In the genomic region with DNA sequence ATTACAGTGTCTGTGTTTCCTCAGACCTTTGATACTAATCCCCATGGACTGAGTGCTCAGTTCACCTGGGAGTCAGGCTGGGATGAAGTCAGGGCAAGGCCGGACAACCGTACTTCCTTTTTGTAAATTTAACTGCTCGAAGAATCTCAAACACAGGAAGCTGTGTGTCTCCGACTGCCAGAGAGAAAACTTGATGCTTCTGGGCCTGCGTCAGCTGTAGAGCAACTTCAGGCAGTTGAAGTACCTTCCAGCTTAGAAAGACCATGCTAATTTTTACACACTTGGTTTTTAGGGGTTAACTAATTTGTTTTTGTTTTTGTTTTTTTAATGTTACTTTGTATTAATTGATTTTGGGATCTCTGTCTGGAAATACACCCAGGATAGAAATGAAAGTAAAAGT, we compare ENCODE assay signal across 10 mouse cellular contexts. TPM values are rescaled to one million over a fixed set of nuclear protein-coding genes. Genes with fewer than 3 reads are reported as not detected.
DNase-seq lines count a peak whose midpoint lies in the region; ATAC-seq and TF ChIP-seq lines count a peak whose summit lies in the region.
"Had no signal": no experiment of that assay in that cellular context is flagged by ENCODE, and none has a peak within 500 bp of the region (broad histone marks: within the 10 kb centered on the region; RNA-seq: fewer than 3 reads in every experiment).

No protein-coding gene starts in this region.

- ATAC-seq in heart, embryonic 12.5 days (ENCODE audit: insufficient number of reproducible peaks, low FRiP score): no peak
- ATAC-seq in liver, embryonic 15.5 days (ENCODE audit: insufficient read depth): no peak

- H3K9ac ChIP-seq in heart, embryonic 12.5 days: no peak overlapping the region
- H3K9ac ChIP-seq in MEL (ENCODE audit: control insufficient read depth, low read depth, low read length, poor library complexity, severe bottlenecking): no peak overlapping the region; the same call in 1 of the 2 replicates
- H3K9ac ChIP-seq in liver, embryonic 15.5 days: no peak overlapping the region

- no peak for TF ChIP-seq RAD21 in MEL (IDR thresholded peaks at IDR 0.05; ENCODE audit: low read depth, low read length)

- TF ChIP-seq POLR2A in MEL (IDR thresholded peaks at IDR 0.05; ENCODE audit: control insufficient read depth in 1 of 2, insufficient read depth in 1 of 2, low read depth in 1 of 2, low read length in 2 of 2, poor library complexity in 1 of 2): no peak

- H3K4me1 ChIP-seq in heart, embryonic 12.5 days (replicated peaks): no peaks in the 10 kb centered on the region
- no peaks in the 10 kb centered on the region; a peak in 1 of 4 replicates for H3K4me1 ChIP-seq in MEL (ENCODE audit: control insufficient read depth in 1 of 2, insufficient read depth in 2 of 2, low read length in 2 of 2)
- H3K4me1 ChIP-seq in liver, embryonic 15.5 days (replicated peaks): no peaks in the 10 kb centered on the region

- DNase-seq in heart, adult 9 months (ENCODE audit: low spot score in 2 of 2): peak; percentile 41 to 49
- peak; percentile 50 for DNase-seq in MEL (ENCODE audit: low read depth, low spot score)
- DNase-seq in splenic B cell, adult 2 months (ENCODE audit: low read depth, low spot score): peak; percentile 47
- DNase-seq in right cerebral cortex, postnatal 4 days: no peak
- no peak for DNase-seq in left cerebral cortex, adult 8-10 months (ENCODE audit: low spot score in 2 of 2)
- DNase-seq in adrenal gland, adult 8-10 months: no peak
- DNase-seq: cerebellum, postnatal 25 days had no signal

- no peak for TF ChIP-seq EP300 in MEL (IDR thresholded peaks at IDR 0.05; ENCODE audit: low read depth in 1 of 2, low read length in 2 of 2)

- no peaks in the 10 kb centered on the region for H3K79me2 ChIP-seq in MEL (ENCODE audit: control insufficient read depth, insufficient read depth, low read length, poor library complexity)

- no peaks in the 10 kb centered on the region for H3K36me3 ChIP-seq in heart, embryonic 12.5 days
- no peaks in the 10 kb centered on the region for H3K36me3 ChIP-seq in MEL (ENCODE audit: control insufficient read depth in 1 of 2, insufficient read depth in 2 of 2, low read length in 2 of 2)
- H3K36me3 ChIP-seq in liver, embryonic 15.5 days (replicated peaks): no peaks in the 10 kb centered on the region
- no peaks in the 10 kb centered on the region for H3K36me3 ChIP-seq in splenic B cell, adult 2 months (ENCODE audit: control insufficient read depth, insufficient read depth, low read length, poor library complexity, severe bottlenecking)

- H3K4me3 ChIP-seq in heart, embryonic 12.5 days: no peak overlapping the region
- peak overlapping the region; percentile 24 to 76; a peak in 3 of 4 replicates for H3K4me3 ChIP-seq in MEL (ENCODE audit: control insufficient read depth in 1 of 2, insufficient read depth in 1 of 2, low read depth in 2 of 2, low read length in 2 of 2)
- no peak overlapping the region for H3K4me3 ChIP-seq in liver, embryonic 15.5 days (replicated peaks)

- H3K27ac ChIP-seq in heart, embryonic 12.5 days (ENCODE audit: poor library complexity, severe bottlenecking): no peak overlapping the region
- H3K27ac ChIP-seq in MEL (ENCODE audit: control insufficient read depth, low read depth, low read length): no peak overlapping the region
- no peak overlapping the region for H3K27ac ChIP-seq in liver, embryonic 15.5 days (replicated peaks)
- H3K27ac ChIP-seq: stomach, postnatal 0 days had no signal

- H3K4me2 ChIP-seq in heart, embryonic 12.5 days: no peak overlapping the region
- H3K4me2 ChIP-seq in liver, embryonic 15.5 days: peak overlapping the region; percentile 8; the same call in 1 of the 2 replicates

- WGBS in heart, embryonic 12.5 days: 49% methylated on average over 5 of the region's 5 CpGs
- 10% methylated on average over 5 of the region's 5 CpGs for WGBS in liver, embryonic 15.5 days (ENCODE audit: insufficient replicate concordance)

- H3K9me3 ChIP-seq in heart, embryonic 12.5 days (replicated peaks): no peaks in the 10 kb centered on the region
- no peaks in the 10 kb centered on the region for H3K9me3 ChIP-seq in MEL (replicated peaks; ENCODE audit: insufficient read depth, low read length)
- H3K9me3 ChIP-seq in liver, embryonic 15.5 days (replicated peaks): no peaks in the 10 kb centered on the region

- no peaks in the 10 kb centered on the region for H3K27me3 ChIP-seq in heart, embryonic 12.5 days (replicated peaks)
- peaks cover 0 to 2% of the 10 kb centered on the region in 2 experiments; a peak in 3 of 4 replicates for H3K27me3 ChIP-seq in MEL (ENCODE audit: control insufficient read depth in 1 of 2, insufficient read depth in 2 of 2, low read length in 2 of 2)
- no peaks in the 10 kb centered on the region; the same call in 1 of the 2 replicates for H3K27me3 ChIP-seq in liver, embryonic 15.5 days
- no peaks in the 10 kb centered on the region; the same call in 1 of the 2 replicates for H3K27me3 ChIP-seq in splenic B cell, adult 2 months (ENCODE audit: control insufficient read depth, insufficient read depth, low read length, poor library complexity, severe bottlenecking)

- TF ChIP-seq CTCF in MEL (IDR thresholded peaks at IDR 0.05 in 2 of 3, conservative IDR thresholded peaks at IDR 0.05 in 1 of 3; ENCODE audit: control insufficient read depth in 1 of 3, insufficient read depth in 1 of 3, low read depth in 2 of 3, low read length in 3 of 3, poor library complexity in 1 of 3, severe bottlenecking in 1 of 3): no peak

TF ChIP-seq in MEL, 35 proteins besides CTCF, POLR2A, EP300 and RAD21:
- TF ChIP-seq NRF1 (IDR thresholded peaks at IDR 0.05; ENCODE audit: insufficient read depth, low read depth, low read length, poor library complexity, severe bottlenecking) (peak; percentile 35; the same call in 1 of the 2 replicates), USF2 (IDR thresholded peaks at IDR 0.05; ENCODE audit: borderline replicate concordance in 1 of 2, insufficient read depth in 1 of 2, low read depth in 1 of 2, low read length in 2 of 2) (no peak), ZKSCAN1 (IDR thresholded peaks at IDR 0.05; ENCODE audit: low read depth, low read length) (no peak), GABPA (IDR thresholded peaks at IDR 0.05; ENCODE audit: low read depth, low read length) (no peak), MEF2A (IDR thresholded peaks at IDR 0.05; ENCODE audit: extremely low read depth, insufficient replicate concordance, low read depth, low read length, poor library complexity, severe bottlenecking) (no peak), TCF12 (IDR thresholded peaks at IDR 0.05; ENCODE audit: low read depth, low read length) (0 out of 2 replicates have a peak, but pooled peaks have one; percentile 10), CHD2 (IDR thresholded peaks at IDR 0.05; ENCODE audit: low read length) (no peak), BHLHE40 (IDR thresholded peaks at IDR 0.05; ENCODE audit: borderline replicate concordance, low read depth, low read length) (no peak), GATA1 (IDR thresholded peaks at IDR 0.05; ENCODE audit: low read depth, low read length) (no peak)

RNA-seq across cellular contexts. Expression of gene Zmynd11, which starts 10.8 kb away (rescaled TPM):
- 122 and 132 TPM in 2 replicates for polyA plus RNA-seq in heart, embryonic 12.5 days (2016; fragmentation: Nextera tagmentation; extraction: Ambion mirVana)
- total RNA-seq in MEL (2012; rRNA removed): 19.4 and 21.8 TPM in 2 replicates
- 100 to 1,000 TPM in 1 of 2 experiments, 10 to 100 TPM in 1; 33.0 to 310 TPM for polyA plus RNA-seq in MEL (2012; ENCODE audit: insufficient read depth in 1 of 2, insufficient read length in 2 of 2, low read depth in 1 of 2, low replicate concordance in 2 of 2, missing spikeins in 1 of 2)
- 21.5 and 21.8 TPM in 2 replicates for polyA plus RNA-seq in liver, embryonic 15.5 days (2015; fragmentation: Nextera tagmentation; extraction: Ambion mirVana)
- total RNA-seq in left cerebral cortex, adult 8-10 months (2022): 100 to 1,000 TPM; 230 to 248 (median 241) TPM
- 100 to 1,000 TPM; 135 to 205 (median 162) TPM for total RNA-seq in adrenal gland, adult 8-10 months (2022)

Comparison
In these comparisons a context has a peak if more than half of its experiments do, and no peak if none do; other contexts are left out.
1. DNase-seq: peak in heart, adult 9 months (2 of 2), MEL (single experiment) and splenic B cell, adult 2 months (single experiment); none in right cerebral cortex, postnatal 4 days (single experiment), left cerebral cortex, adult 8-10 months (0 of 2) and adrenal gland, adult 8-10 months (single experiment).
2. H3K4me3 ChIP-seq: peak in MEL (2 of 2); none in heart, embryonic 12.5 days (single experiment) and liver, embryonic 15.5 days (single experiment).